Mouse (Mus musculus): ENCODE measurements around the gene A730015C16Rik. TPM values are rescaled to one million over a fixed set of nuclear protein-coding genes. Genes with fewer than 3 reads are reported as not detected.

Gene A730015C16Rik
- polyA plus RNA-seq, 1 experiment from 2014 or later: 1.7 TPM

- H3K27me3 ChIP-seq: no peaks in the 10 kb centered on the region
- peaks cover 3% of the 10 kb centered on the region; the same call in 1 of the 2 replicates for H3K36me3 ChIP-seq
Measured at GRCm38 (mm10) chr4:108843336-108843735, 5.1 kb downstream of the A730015C16Rik start.

GRCm38 (mm10) chr4:108841920-108842578 is 6.4 kb downstream of the A730015C16Rik start:
- Histone ChIP-seq H3K4me1 (replicated peaks) (peaks cover 15% of the 10 kb centered on the region), H3K27me3 (no peaks in the 10 kb centered on the region), H3K4me2 (no peak overlapping the region), H3K36me3 (peaks cover 3% of the 10 kb centered on the region; the same call in 1 of the 2 replicates), H3K27ac (no peak overlapping the region), H3K4me3 (no peak overlapping the region), H3K9me3 (no peaks in the 10 kb centered on the region), H3K9ac (no peak overlapping the region)
- no peak for ATAC-seq (ENCODE audit: low FRiP score)
- WGBS: 89% methylated on average over 7 of the region's 7 CpGs

More at GRCm38 (mm10) chr4:108843336-108843735, 5.1 kb downstream of the A730015C16Rik start:
- Histone ChIP-seq H3K4me1 (replicated peaks) (peaks cover 12% of the 10 kb centered on the region), H3K9ac (no peak overlapping the region), H3K27ac (no peak overlapping the region; the same call in 1 of the 2 replicates), H3K4me3 (no peak overlapping the region), H3K9me3 (no peaks in the 10 kb centered on the region), H3K4me2 (no peak overlapping the region)
- ATAC-seq (ENCODE audit: low FRiP score): no peak

GRCm38 (mm10) chr4:108838031-108838430 is 10.4 kb downstream of the A730015C16Rik start:
- Histone ChIP-seq H3K4me3 (no peak overlapping the region), H3K27ac (no peak overlapping the region), H3K9ac (0 out of 2 replicates have a peak overlapping the region, but pooled peaks have one; percentile 3), H3K27me3 (no peaks in the 10 kb centered on the region), H3K9me3 (no peaks in the 10 kb centered on the region), H3K36me3 (peaks cover 3% of the 10 kb centered on the region; the same call in 1 of the 2 replicates), H3K4me1 (replicated peaks) (peaks cover 29% of the 10 kb centered on the region), H3K4me2 (no peak overlapping the region)
- ATAC-seq (ENCODE audit: low FRiP score): no peak
- 86% methylated on average over 4 of the region's 4 CpGs for WGBS

GRCm38 (mm10) chr4:108835496-108835895 is 12.9 kb downstream of the A730015C16Rik start:
- 0 out of 2 replicates have a peak, but pooled peaks cover 3% of the 10 kb centered on the region for H3K36me3 ChIP-seq
- peak overlapping the region; percentile 80 for H3K9ac ChIP-seq
- ATAC-seq (ENCODE audit: low FRiP score): no peak
- H3K27me3 ChIP-seq: no peaks in the 10 kb centered on the region
- WGBS: 64% methylated on average over 3 of the region's 3 CpGs
- H3K27ac ChIP-seq: peak overlapping the region; percentile 100; the same call in 1 of the 2 replicates
- peak overlapping the region; percentile 81 for H3K4me3 ChIP-seq
- peak overlapping the region; percentile 88 for H3K4me2 ChIP-seq
- H3K9me3 ChIP-seq: no peaks in the 10 kb centered on the region
- peaks cover 46% of the 10 kb centered on the region for H3K4me1 ChIP-seq (replicated peaks)

- Histone ChIP-seq H3K4me1 (replicated peaks) (peaks cover 51% of the 10 kb centered on the region), H3K4me3 (peak overlapping the region; percentile 81), H3K9me3 (no peaks in the 10 kb centered on the region), H3K4me2 (peak overlapping the region; percentile 88), H3K27ac (peak overlapping the region; percentile 100), H3K9ac (peak overlapping the region; percentile 80), H3K36me3 (peaks cover 3% of the 10 kb centered on the region; the same call in 1 of the 2 replicates), H3K27me3 (no peaks in the 10 kb centered on the region)
- ATAC-seq (ENCODE audit: low FRiP score): no peak
- under 1% methylated on average over 15 of the region's 15 CpGs for WGBS
Measured at GRCm38 (mm10) chr4:108834971-108835311, 13.5 kb downstream of the A730015C16Rik start.

- WGBS: under 1% methylated on average over 34 of the region's 34 CpGs
- H3K4me3 ChIP-seq: peak within 1 kb of the TSS; percentile 81
- peak; percentile 84 for ATAC-seq (ENCODE audit: low FRiP score)
- peaks cover 52% of the 10 kb centered on the region for H3K4me1 ChIP-seq (replicated peaks)
- no peaks in the 10 kb centered on the region for H3K9me3 ChIP-seq
- H3K9ac ChIP-seq: peak within 1 kb of the TSS; percentile 99
- peak within 1 kb of the TSS; percentile 100 for H3K27ac ChIP-seq
- H3K4me2 ChIP-seq: peak within 1 kb of the TSS; percentile 88
- no peaks in the 10 kb centered on the region for H3K27me3 ChIP-seq
- peaks cover 5% of the 10 kb centered on the region; the same call in 1 of the 2 replicates for H3K36me3 ChIP-seq
Measured at GRCm38 (mm10) chr4:108834115-108834970, 14.1 kb downstream of the A730015C16Rik start, which contains the start of gene Txndc12. TSS of gene Txndc12 (plus strand) at chr4:108834601.

- Histone ChIP-seq H3K27ac (peak overlapping the region; percentile 100), H3K36me3 (peaks cover 8% of the 10 kb centered on the region), H3K4me3 (peak overlapping the region; percentile 81), H3K9ac (peak overlapping the region; percentile 99), H3K4me2 (peak overlapping the region; percentile 88), H3K27me3 (no peaks in the 10 kb centered on the region), H3K4me1 (replicated peaks) (peaks cover 52% of the 10 kb centered on the region), H3K9me3 (no peaks in the 10 kb centered on the region)
- WGBS: 0% methylated on average over 6 of the region's 6 CpGs
- no peak for ATAC-seq (ENCODE audit: low FRiP score)
Measured at GRCm38 (mm10) chr4:108833828-108834114, 14.6 kb downstream of the A730015C16Rik start.

- Histone ChIP-seq H3K27ac (peak within 1 kb of the TSS; percentile 100), H3K27me3 (no peaks in the 10 kb centered on the region), H3K9ac (peak within 1 kb of the TSS; percentile 99), H3K4me3 (peak within 1 kb of the TSS; percentile 81), H3K4me1 (replicated peaks) (peaks cover 49% of the 10 kb centered on the region), H3K4me2 (peak within 1 kb of the TSS; percentile 88), H3K9me3 (no peaks in the 10 kb centered on the region), H3K36me3 (peaks cover 14% of the 10 kb centered on the region)
- under 1% methylated on average over 58 of the region's 73 CpGs for WGBS
- ATAC-seq (ENCODE audit: low FRiP score): peak; percentile 95
Measured at GRCm38 (mm10) chr4:108832916-108833827, 15.2 kb downstream of the A730015C16Rik start, which contains the start of gene Btf3l4. TSS of gene Btf3l4 (minus strand) at chr4:108833614.

GRCm38 (mm10) chr4:108830698-108831097 is 17.7 kb downstream of the A730015C16Rik start:
- Histone ChIP-seq H3K9ac (0 out of 2 replicates have a peak overlapping the region, but pooled peaks have one; percentile 35), H3K4me3 (no peak overlapping the region), H3K27me3 (no peaks in the 10 kb centered on the region), H3K27ac (no peak overlapping the region), H3K4me1 (replicated peaks) (peaks cover 30% of the 10 kb centered on the region), H3K9me3 (no peaks in the 10 kb centered on the region), H3K4me2 (peak overlapping the region; percentile 71), H3K36me3 (peaks cover 35% of the 10 kb centered on the region)
- no peak for ATAC-seq (ENCODE audit: low FRiP score)
- WGBS: 86% methylated on average over 1 of the region's 1 CpGs

GRCm38 (mm10) chr4:108826643-108827042 is 21.8 kb downstream of the A730015C16Rik start:
- ATAC-seq (ENCODE audit: low FRiP score): no peak
- Histone ChIP-seq H3K9ac (no peak overlapping the region), H3K4me2 (no peak overlapping the region), H3K4me3 (no peak overlapping the region), H3K27me3 (no peaks in the 10 kb centered on the region), H3K9me3 (no peaks in the 10 kb centered on the region), H3K4me1 (replicated peaks) (peaks cover 16% of the 10 kb centered on the region), H3K27ac (no peak overlapping the region), H3K36me3 (peaks cover 70% of the 10 kb centered on the region)
- WGBS: 85% methylated on average over 2 of the region's 2 CpGs

GRCm38 (mm10) chr4:108826096-108826495 is 22.3 kb downstream of the A730015C16Rik start:
- ATAC-seq (ENCODE audit: low FRiP score): no peak
- Histone ChIP-seq H3K9me3 (no peaks in the 10 kb centered on the region), H3K27ac (no peak overlapping the region), H3K4me3 (no peak overlapping the region), H3K36me3 (peaks cover 74% of the 10 kb centered on the region), H3K27me3 (no peaks in the 10 kb centered on the region), H3K4me2 (no peak overlapping the region), H3K9ac (no peak overlapping the region), H3K4me1 (replicated peaks) (peaks cover 11% of the 10 kb centered on the region)
- WGBS: 100% methylated on average over 1 of the region's 1 CpGs

Measured in hindbrain, embryonic 13.5 days (tissue).